Mouse (Mus musculus) ES-E14 (cell line): ENCODE data around the gene Dock6.
"Not testable (repeated sequence)": the region's sequence is repeated elsewhere in the genome, so short reads cannot be mapped to it uniquely, and the experiment has no call there.

ENCODE experiments used
- HCFC1 ChIP-seq: IDR thresholded peaks from 2 replicates; pipeline ENCODE4 v1.6.1; 2012; ENCODE audit warnings: low read length, inconsistent platforms, borderline replicate concordance; ENCODE audit not compliant: insufficient read depth
- MAFK ChIP-seq: IDR thresholded peaks from 2 replicates; pipeline ENCODE4 v1.6.1; 2014; ENCODE audit warnings: mild to moderate bottlenecking, low read depth, low read length, inconsistent platforms; ENCODE audit not compliant: insufficient read depth
- ZC3H11A ChIP-seq: IDR thresholded peaks from 2 replicates; pipeline ENCODE4 v1.6.1; 2012; ENCODE audit warnings: low read depth, mild to moderate bottlenecking, inconsistent platforms, low read length, borderline replicate concordance
- ZNF384 ChIP-seq: IDR thresholded peaks from 2 replicates; pipeline ENCODE4 v1.6.1; 2012; ENCODE audit warnings: low read depth, low read length, inconsistent platforms

GRCm38 (mm10) chr9:21786309-21786708, 66.1 kb downstream of the Dock6 start:
- TF ChIP-seq ZNF384 = peak; percentile 64; the same call in 1 of the 2 replicates
- not testable (repeated sequence) for TF ChIP-seq MAFK, ZC3H11A, HCFC1
